Mouse (Mus musculus) layer of hippocampus, adult 11-12 months (tissue): ENCODE measurements around the gene C1galt1.

Experiments
- DNase-seq: peaks from one replicate; pipeline ENCODE4 v3.0.0; 2022; ENCODE audit warnings: low spot score

The C1galt1 gene

DNA sequence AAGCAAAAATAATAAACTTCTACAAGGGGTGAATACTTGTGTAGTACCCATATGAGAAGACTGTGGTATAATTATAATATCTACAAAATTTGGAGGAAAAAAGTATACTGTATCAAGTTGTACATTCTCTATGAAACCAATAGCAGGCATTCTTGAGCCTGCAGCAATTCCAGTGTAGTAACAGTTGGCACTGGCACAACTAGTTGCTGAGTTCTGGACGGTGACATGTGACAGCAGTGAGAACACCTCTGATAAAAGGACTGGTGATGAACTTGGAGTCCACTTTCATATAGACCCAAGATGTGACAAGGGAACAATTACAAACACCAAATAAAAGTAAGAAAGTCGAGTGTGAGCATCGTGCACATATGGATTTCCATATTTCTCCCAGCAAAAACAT is 14.5 kb downstream of the C1galt1 start:
- no peak for DNase-seq

DNA sequence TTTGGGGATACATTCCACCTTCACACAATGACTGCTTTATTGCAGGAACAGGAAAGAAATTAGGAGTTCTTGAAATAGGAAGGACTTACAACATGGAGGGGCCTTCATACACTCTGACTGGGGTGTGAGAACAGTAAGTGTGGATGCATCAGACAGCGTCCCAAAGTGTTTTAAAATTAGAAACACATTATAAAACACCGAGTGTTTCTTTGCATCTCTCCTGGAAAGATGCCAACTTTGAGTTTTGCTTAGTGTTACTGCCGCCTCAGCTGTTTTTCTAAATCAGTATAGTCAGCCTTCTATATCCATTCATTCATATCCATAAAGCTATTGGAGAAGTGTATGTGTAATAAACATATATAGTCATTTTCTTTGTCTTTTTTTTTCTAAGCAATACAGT is 16.4 kb downstream of the C1galt1 start:
- no peak for DNase-seq

DNA sequence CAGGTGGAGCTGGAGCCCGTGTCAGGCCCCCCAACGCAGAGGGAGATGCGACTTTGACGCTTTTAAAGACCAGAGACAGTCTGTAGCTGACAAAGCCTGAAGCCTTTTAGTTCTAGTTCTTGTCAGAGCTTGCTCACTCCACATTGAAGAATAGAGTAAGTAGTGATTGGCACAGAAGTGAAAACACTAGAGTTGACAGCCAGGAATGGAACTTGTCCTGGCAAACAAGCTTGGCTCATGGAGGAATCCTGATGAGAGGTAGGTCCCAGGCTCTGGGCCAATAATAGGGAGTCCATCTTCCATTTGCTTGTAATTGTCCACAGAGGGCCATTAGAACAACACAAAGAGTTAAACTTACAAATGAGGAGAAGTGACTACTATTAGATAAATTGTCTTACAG is 18.7 kb downstream of the C1galt1 start:
- DNase-seq = no peak

DNA sequence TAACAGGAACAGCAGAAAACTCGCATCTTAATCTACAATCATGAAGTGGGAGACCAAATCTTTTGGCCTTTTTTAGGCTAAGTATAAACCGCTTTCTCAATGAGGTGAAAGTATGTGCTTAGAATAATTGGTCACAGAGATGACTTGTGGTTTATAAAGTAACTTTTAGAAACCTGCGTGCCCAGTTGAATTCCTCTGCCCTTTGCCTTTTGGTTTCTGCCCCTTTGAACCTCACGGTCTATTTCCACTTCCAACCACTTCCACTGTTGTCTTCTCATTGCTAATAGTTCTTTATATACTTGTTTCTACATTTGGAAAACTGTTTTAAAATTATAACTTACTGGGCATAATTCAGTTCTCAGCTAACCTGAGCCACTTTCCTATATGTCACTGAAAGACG is 32.2 kb downstream of the C1galt1 start:
- no peak for DNase-seq

DNA sequence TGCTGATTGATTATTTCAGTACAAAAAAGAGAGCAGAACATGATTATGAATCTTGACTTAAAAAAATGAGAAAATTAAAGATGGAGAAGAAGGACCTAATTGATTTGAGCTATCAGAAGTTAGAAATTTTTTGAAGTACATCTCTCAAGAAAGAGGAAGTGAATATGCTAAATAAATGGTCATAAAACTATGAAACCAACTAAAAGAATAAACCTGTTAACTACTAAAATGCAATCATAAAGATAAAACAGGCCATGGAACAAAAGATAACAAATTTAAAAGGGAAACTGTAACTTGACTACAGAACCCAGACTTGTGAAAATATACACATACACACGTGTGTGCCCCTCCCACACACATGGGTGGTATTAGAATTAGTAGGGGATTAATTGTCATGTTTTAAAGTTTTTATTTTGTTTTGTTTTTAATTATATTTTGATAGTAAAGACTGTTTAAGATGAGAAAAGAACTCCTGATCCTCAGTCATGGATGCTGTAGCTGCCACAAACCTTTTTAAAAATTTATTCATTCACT is 37.0 kb downstream of the C1galt1 start:
- DNase-seq = no peak

DNA sequence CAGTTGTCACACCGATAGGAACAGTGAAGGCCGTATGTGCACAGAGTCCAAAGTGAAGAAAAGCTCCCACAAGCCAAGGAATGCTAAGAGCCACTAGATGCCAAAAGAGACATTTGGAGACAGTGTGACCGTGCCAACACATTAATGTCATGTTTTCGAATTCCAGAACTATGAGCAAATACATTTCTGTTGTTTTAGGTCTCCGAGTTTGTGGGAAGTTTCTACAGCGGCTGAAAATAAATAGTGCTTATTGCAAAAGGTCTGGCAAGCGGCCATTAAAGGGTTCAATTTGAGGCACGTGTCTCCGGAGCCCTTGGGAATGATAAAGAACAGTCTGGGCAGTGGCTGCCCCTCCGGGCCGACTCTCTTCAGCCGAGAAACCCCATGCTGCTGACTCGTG is 37.9 kb downstream of the C1galt1 start:
- DNase-seq = no peak

DNA sequence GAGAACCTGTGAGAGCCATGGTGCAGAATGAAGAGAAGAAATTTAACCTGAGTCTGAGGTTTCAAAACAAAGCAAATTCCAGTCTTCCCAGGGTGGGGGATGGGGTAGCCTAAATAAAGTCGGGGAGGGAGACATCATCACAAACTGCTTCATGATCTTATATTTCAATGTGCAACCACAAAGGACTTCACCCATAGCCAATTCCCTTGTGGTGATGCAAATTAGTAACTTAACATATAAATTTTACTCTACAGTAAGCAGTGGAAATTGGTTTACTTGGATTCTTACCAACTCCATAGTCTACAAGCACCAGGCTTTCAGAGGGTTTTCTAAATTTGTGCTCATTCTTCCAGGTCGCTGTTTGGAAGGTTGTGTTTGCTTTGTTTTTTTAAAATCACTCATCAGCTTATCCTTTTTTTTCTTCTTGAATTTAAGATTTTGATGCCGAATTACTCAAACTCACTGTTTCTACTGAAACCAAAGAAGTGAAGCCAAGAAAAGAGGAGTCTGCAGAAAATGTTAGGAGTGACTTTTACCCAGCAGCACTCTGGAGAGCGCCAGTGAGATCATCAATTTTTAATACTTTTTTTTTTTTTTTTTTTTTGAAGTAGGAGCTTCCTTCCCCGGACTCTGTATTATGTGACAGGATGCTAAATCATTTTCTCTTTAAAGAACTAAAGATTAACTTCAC is 41.5 kb downstream of the C1galt1 start:
- no peak for DNase-seq

DNA sequence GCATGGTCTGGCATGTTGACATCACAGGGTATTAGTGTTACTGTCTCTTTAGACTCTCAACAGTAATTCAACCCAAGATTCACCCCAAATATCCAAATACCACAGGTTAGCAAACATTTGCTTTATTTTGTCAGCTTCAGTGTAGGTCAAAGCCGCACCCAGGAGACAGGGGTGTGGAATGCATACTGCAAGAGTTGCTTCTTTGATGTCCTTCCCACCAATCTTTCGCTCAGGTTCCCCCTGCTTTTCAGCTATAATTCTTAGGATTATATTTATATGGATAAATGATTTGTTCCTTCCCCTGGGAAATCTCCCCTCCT is 42.0 kb downstream of the C1galt1 start:
- DNase-seq = no peak

DNA sequence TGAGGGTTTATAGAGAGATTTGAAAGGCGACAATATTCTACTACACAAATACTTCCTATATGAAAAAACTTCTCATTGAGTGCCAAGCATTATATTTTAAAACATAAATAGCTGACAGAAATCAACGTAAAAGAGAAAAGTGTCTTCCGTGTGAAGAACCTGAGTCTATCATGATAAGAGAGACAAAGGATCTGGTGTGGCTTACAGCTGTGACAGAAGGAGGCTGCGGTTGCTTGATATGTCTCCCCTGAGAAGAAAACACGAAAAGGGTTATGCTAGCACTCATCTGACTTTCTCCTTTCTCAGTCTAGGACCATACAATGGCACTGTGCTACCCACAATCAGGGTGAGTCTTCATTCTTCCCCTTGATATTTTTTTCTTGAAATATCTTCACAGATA is 51.7 kb downstream of the C1galt1 start:
- no peak for DNase-seq

DNA sequence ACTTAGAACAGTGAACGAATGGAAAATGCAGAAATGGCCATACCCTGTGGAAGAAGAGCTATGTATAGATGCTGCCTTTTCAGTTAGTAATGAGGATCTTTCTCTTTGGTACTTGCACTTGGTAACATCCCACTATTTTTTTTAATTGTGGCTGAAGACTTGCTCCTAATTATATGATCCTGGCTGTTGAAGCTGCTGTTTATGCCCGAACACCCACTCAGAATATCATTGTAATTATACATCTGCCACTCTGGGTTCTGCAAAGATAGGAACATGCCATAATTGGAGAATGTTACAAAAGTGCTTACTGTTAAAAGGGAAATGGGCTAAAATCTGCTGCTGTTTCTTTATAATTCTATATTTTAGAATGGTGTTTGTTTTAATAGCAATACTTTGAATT is 67.4 kb downstream of the C1galt1 start:
- no peak for DNase-seq
